Mouse (Mus musculus): ENCODE measurements around the gene Ube2d1. TPM values are rescaled to one million over a fixed set of nuclear protein-coding genes. Genes with fewer than 3 reads are reported as not detected.
A peak's percentile ranks its signal among the peaks of the same experiment; 100 is the strongest.

The Ube2d1 gene
- total and polyA plus RNA-seq, 3 experiments: 40.5 to 48.7 (median 46.8) TPM

DNA sequence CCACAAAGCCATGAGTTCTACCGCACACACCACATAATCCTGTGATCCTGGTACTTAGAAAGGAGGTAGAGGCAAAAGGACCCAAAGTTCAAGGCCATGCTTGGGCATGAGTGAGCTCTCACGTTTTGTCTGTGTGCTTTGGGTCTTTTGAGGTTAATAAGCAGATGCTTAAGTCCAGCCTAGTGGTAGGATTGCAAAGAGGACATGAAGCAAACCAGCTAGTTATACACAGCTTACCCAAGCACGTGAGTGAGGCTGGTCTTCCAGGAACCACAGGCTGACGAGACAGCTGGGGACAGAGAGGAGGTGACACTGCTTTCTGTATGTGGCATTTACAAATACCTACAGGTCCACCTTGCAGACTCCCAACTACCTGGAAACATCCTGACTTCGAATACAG is 32.6 kb downstream of the Ube2d1 start:
- H3K36me3 ChIP-seq (ENCODE audit: control insufficient read depth, insufficient read depth, low read length): no peaks in the 10 kb centered on the region; the same call in 1 of the 2 replicates
- intact Hi-C loops (cut with DNase I): no loop called here
- H3K27ac ChIP-seq: no peak overlapping the region
- H3K4me1 ChIP-seq (ENCODE audit: control insufficient read depth, insufficient read depth, low read length): no peaks in the 10 kb centered on the region; the same call in 1 of the 2 replicates
- no peak for DNase-seq
- no peaks in the 10 kb centered on the region for H3K27me3 ChIP-seq (ENCODE audit: control insufficient read depth, insufficient read depth, low read length)
- TF ChIP-seq CTCF (IDR thresholded peaks at IDR 0.05): no peak
- TF ChIP-seq POLR2A (IDR thresholded peaks at IDR 0.05; ENCODE audit: insufficient read depth, low read depth, low read length): no peak
- TF ChIP-seq EP300 (IDR thresholded peaks at IDR 0.05; ENCODE audit: insufficient read depth, low read depth, low read length): no peak
- no peaks in the 10 kb centered on the region for H3K79me2 ChIP-seq (replicated peaks; ENCODE audit: control insufficient read depth, insufficient read depth, low read length)
- WGBS: 82% methylated on average over 5 of the region's 5 CpGs
- no peak overlapping the region for H3K9ac ChIP-seq (ENCODE audit: low read depth, low read length)
- H3K4me3 ChIP-seq: no peak overlapping the region

DNA sequence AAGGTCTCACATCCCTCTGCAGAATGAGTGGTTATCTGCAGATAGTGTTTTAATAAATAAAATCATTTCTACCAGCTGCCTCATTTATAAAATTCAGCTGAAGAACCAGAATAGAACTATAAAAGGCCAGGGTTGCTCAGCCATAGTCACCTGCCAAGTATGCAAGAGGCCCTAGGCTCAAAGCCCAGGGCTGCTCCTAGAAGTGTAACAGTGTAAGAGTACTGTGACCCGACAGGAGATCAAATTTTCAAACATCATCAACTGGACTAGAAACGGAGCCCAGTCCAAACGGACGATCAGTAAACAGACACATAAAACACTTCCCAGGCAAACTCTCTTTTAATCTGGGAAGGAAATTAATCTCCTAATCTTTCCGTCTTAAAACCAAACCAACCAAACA is 33.2 kb downstream of the Ube2d1 start:
- Histone ChIP-seq H3K27me3 (ENCODE audit: control insufficient read depth, insufficient read depth, low read length) (no peaks in the 10 kb centered on the region), H3K36me3 (ENCODE audit: control insufficient read depth, insufficient read depth, low read length) (no peaks in the 10 kb centered on the region; the same call in 1 of the 2 replicates), H3K27ac (peak overlapping the region; percentile 79), H3K79me2 (replicated peaks; ENCODE audit: control insufficient read depth, insufficient read depth, low read length) (no peaks in the 10 kb centered on the region), H3K4me1 (ENCODE audit: control insufficient read depth, insufficient read depth, low read length) (no peaks in the 10 kb centered on the region; the same call in 1 of the 2 replicates), H3K9ac (ENCODE audit: low read depth, low read length) (no peak overlapping the region), H3K4me3 (no peak overlapping the region)
- 56% methylated on average over 5 of the region's 5 CpGs for WGBS
- intact Hi-C loops (cut with DNase I): no loop called here
- DNase-seq: peak in 1 of 2 experiments; percentile 36
- no peak for TF ChIP-seq CTCF (IDR thresholded peaks at IDR 0.05)
- no peak for TF ChIP-seq EP300 (IDR thresholded peaks at IDR 0.05; ENCODE audit: insufficient read depth, low read depth, low read length)
- no peak for TF ChIP-seq POLR2A (IDR thresholded peaks at IDR 0.05; ENCODE audit: insufficient read depth, low read depth, low read length)

DNA sequence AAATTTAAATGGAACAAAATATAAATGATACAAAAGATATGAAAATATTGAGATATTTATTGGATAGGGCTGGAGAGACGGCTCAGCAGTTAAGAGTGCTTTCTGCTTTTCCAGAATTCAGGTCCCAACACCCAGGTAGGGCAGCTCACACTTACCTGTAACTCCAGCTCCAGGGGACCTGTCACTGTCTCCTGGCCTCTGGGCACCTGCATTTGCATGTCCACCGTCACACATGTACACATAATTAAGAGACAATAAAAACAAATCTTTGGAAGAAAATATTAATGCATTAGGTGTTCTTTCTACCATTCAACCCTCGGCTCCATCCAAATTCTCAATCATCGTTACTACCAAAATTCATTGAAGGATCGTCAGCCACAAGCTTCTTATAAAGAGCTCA is 33.8 kb downstream of the Ube2d1 start:
- Histone ChIP-seq H3K36me3 (ENCODE audit: control insufficient read depth, insufficient read depth, low read length) (no peaks in the 10 kb centered on the region; the same call in 1 of the 2 replicates), H3K27ac (peak overlapping the region; percentile 79), H3K79me2 (replicated peaks; ENCODE audit: control insufficient read depth, insufficient read depth, low read length) (no peaks in the 10 kb centered on the region), H3K9ac (ENCODE audit: low read depth, low read length) (no peak overlapping the region), H3K4me1 (ENCODE audit: control insufficient read depth, insufficient read depth, low read length) (no peaks in the 10 kb centered on the region; the same call in 1 of the 2 replicates), H3K4me3 (no peak overlapping the region; the same call in 1 of the 2 replicates), H3K27me3 (ENCODE audit: control insufficient read depth, insufficient read depth, low read length) (no peaks in the 10 kb centered on the region)
- intact Hi-C loops (cut with DNase I): no loop called here
- TF ChIP-seq EP300 (IDR thresholded peaks at IDR 0.05; ENCODE audit: insufficient read depth, low read depth, low read length) (no peak), CTCF (IDR thresholded peaks at IDR 0.05) (no peak), POLR2A (IDR thresholded peaks at IDR 0.05; ENCODE audit: insufficient read depth, low read depth, low read length) (no peak)
- no peak for DNase-seq
- WGBS: 87% methylated on average over 5 of the region's 5 CpGs

DNA sequence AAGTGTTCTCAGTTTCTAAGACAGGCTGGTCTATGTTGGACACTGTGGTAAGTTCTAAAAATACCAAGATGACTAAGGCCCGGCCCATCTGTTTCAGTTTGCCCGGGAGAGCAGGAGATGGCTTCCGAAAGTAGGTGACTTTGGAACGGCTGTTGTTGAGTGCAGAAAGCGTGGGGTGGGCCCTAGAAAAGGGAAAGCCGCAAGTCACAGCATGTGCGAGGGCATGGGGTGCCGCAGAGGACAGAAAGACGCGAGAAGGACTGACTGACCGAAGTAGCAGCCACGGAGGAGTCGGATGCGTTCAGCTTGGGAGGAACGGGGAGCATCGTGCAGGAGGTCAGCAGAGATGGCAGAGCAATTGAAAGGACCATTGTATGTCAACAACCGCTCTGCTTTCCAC is 34.6 kb downstream of the Ube2d1 start:
- Histone ChIP-seq H3K27me3 (ENCODE audit: control insufficient read depth, insufficient read depth, low read length) (no peaks in the 10 kb centered on the region), H3K4me1 (ENCODE audit: control insufficient read depth, insufficient read depth, low read length) (no peaks in the 10 kb centered on the region; the same call in 1 of the 2 replicates), H3K27ac (peak overlapping the region; percentile 79), H3K9ac (ENCODE audit: low read depth, low read length) (peak overlapping the region; percentile 58), H3K4me3 (peak overlapping the region; percentile 39), H3K36me3 (ENCODE audit: control insufficient read depth, insufficient read depth, low read length) (no peaks in the 10 kb centered on the region), H3K79me2 (replicated peaks; ENCODE audit: control insufficient read depth, insufficient read depth, low read length) (no peaks in the 10 kb centered on the region)
- intact Hi-C loops (cut with DNase I): no loop called here
- TF ChIP-seq POLR2A (IDR thresholded peaks at IDR 0.05; ENCODE audit: insufficient read depth, low read depth, low read length) (0 out of 2 replicates have a peak, but pooled peaks have one; percentile 16), CTCF (IDR thresholded peaks at IDR 0.05) (no peak), EP300 (IDR thresholded peaks at IDR 0.05; ENCODE audit: insufficient read depth, low read depth, low read length) (no peak)
- 56% methylated on average over 17 of the region's 17 CpGs for WGBS
- DNase-seq: peak; percentile 43 to 49

DNA sequence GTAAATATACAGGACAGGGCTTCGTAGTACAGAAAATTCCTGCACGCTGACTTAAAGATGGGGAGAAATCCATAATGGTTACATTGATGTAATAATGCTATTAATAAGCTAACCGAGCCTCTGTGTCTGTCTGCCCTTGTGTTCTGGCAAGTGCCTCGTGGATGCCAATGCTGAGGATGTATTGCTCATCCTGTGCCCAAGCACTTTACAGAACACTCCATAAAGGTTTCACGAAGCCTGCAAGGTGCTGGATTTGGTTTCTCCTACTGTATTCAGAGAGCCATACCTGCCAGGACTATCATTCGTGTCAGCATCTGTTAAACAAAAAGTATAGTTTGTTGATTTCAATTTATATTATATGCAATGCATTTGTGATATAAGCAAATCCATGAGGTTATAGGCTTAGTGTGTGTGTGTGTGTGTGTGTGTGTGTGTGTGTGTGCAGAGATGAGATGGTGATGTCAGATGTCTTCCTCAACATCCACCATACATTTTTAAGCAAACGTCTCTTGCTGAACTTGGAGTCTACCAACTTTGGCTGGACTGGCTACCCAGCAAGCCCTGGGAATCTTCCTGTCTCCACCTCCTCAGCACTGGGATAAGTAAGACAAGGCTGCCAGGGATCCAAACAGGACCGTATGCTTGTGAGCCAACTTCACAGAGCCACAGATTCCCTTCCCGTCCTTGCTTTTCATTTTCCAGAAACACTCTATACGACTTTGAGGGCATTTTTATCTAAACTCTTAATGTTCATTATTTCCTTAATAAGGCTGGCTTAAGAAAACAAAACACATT is 35.8 kb downstream of the Ube2d1 start:
- intact Hi-C loops (cut with DNase I): no loop called here
- Histone ChIP-seq H3K9ac (ENCODE audit: low read depth, low read length) (no peak overlapping the region), H3K4me3 (no peak overlapping the region), H3K27me3 (ENCODE audit: control insufficient read depth, insufficient read depth, low read length) (no peaks in the 10 kb centered on the region), H3K79me2 (replicated peaks; ENCODE audit: control insufficient read depth, insufficient read depth, low read length) (no peaks in the 10 kb centered on the region), H3K27ac (peak overlapping the region; percentile 79; the same call in 1 of the 2 replicates), H3K36me3 (ENCODE audit: control insufficient read depth, insufficient read depth, low read length) (no peaks in the 10 kb centered on the region), H3K4me1 (ENCODE audit: control insufficient read depth, insufficient read depth, low read length) (no peaks in the 10 kb centered on the region; the same call in 1 of the 2 replicates)
- no peak for TF ChIP-seq EP300 (IDR thresholded peaks at IDR 0.05; ENCODE audit: insufficient read depth, low read depth, low read length)
- no peak for TF ChIP-seq POLR2A (IDR thresholded peaks at IDR 0.05; ENCODE audit: insufficient read depth, low read depth, low read length)
- no peak for TF ChIP-seq CTCF (IDR thresholded peaks at IDR 0.05)
- peak in 1 of 2 experiments; percentile 12 for DNase-seq
- WGBS: 48% methylated on average over 10 of the region's 10 CpGs

DNA sequence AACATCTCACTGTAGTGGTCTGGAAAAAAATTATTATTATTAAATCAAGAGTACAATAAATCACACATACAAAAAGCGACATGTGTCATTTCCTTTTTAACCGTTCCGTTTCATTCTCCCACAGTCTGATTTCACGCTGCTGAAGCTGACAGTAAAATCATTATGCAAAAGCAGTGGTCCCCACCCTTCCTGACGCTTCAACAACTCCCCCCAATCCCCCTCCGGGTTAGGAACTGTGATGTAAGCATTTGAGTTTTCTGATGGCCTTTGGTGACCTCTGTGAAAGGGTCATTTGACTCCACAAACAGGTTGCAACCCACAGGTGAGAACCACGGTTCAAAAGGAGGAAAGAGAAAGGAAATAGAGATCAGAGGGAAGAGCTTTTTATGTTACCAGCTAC is 38.1 kb downstream of the Ube2d1 start:
- no peaks in the 10 kb centered on the region for H3K79me2 ChIP-seq (replicated peaks; ENCODE audit: control insufficient read depth, insufficient read depth, low read length)
- peak in 1 of 2 experiments; percentile 12 for DNase-seq
- H3K9ac ChIP-seq (ENCODE audit: low read depth, low read length): no peak overlapping the region
- H3K36me3 ChIP-seq (ENCODE audit: control insufficient read depth, insufficient read depth, low read length): no peaks in the 10 kb centered on the region
- intact Hi-C loops (cut with DNase I): no loop called here
- TF ChIP-seq EP300 (IDR thresholded peaks at IDR 0.05; ENCODE audit: insufficient read depth, low read depth, low read length): no peak
- TF ChIP-seq POLR2A (IDR thresholded peaks at IDR 0.05; ENCODE audit: insufficient read depth, low read depth, low read length): no peak
- TF ChIP-seq CTCF (IDR thresholded peaks at IDR 0.05): no peak
- H3K27me3 ChIP-seq (ENCODE audit: control insufficient read depth, insufficient read depth, low read length): no peaks in the 10 kb centered on the region
- 32% methylated on average over 7 of the region's 7 CpGs for WGBS
- no peak overlapping the region for H3K4me3 ChIP-seq
- H3K27ac ChIP-seq: no peak overlapping the region
- H3K4me1 ChIP-seq (ENCODE audit: control insufficient read depth, insufficient read depth, low read length): no peaks in the 10 kb centered on the region
